Mouse (Mus musculus) midbrain, embryonic 14.5 days (tissue): ENCODE measurements around the gene Mindy2. TPM values are rescaled to one million over a fixed set of nuclear protein-coding genes. Genes with fewer than 3 reads are reported as not detected.

Experiments
- ATAC-seq: fragments of 200-750 bp; cut with Nextera tagmentation; 2 replicates; pipeline ENCODE4 v1.8.0; 2017; ENCODE audit warnings: moderate number of reproducible peaks, moderate library complexity; ENCODE audit not compliant: low FRiP score, low TSS enrichment
- DNase-seq: peaks from one replicate; pipeline ENCODE4 v3.0.0-alpha.2; 2015
- H3K27ac ChIP-seq: fragments of 300-500 bp; sonication (generic); replicated peaks from 2 replicates; pipeline ENCODE4 v1.5.1; 2014; ENCODE audit warnings: mild to moderate bottlenecking, low read depth, low read length, moderate library complexity
- H3K27me3 ChIP-seq: fragments of 300-500 bp; sonication (generic); 2 replicates; pipeline ENCODE4 v1.6.1; 2014; ENCODE audit warnings: low read length, control low read depth, mixed read lengths; ENCODE audit not compliant: control insufficient read depth, insufficient read depth
- H3K36me3 ChIP-seq: fragments of 300-500 bp; sonication (generic); 2 replicates; pipeline ENCODE4 v1.6.1; 2014; ENCODE audit warnings: low read length, control low read depth; ENCODE audit not compliant: control insufficient read depth, insufficient read depth
- H3K4me1 ChIP-seq: fragments of 300-500 bp; sonication (generic); 2 replicates; pipeline ENCODE4 v1.6.1; 2014; ENCODE audit warnings: mild to moderate bottlenecking, antibody characterized with exemption, low read length, control low read depth; ENCODE audit not compliant: control insufficient read depth, insufficient read depth
- H3K4me2 ChIP-seq: fragments of 300-500 bp; sonication (generic); 2 replicates; pipeline ENCODE4 v1.6.1; 2014; ENCODE audit warnings: mild to moderate bottlenecking, low read length, moderate library complexity
- H3K4me3 ChIP-seq: fragments of 300-500 bp; sonication (generic); replicated peaks from 2 replicates; pipeline ENCODE4 v1.5.1; 2014; ENCODE audit warnings: low read depth, low read length
- H3K9ac ChIP-seq: fragments of 300-500 bp; sonication (generic); replicated peaks from 2 replicates; pipeline ENCODE4 v1.6.1; 2014; ENCODE audit warnings: mild to moderate bottlenecking, low read length, moderate library complexity
- H3K9me3 ChIP-seq: fragments of 300-500 bp; sonication (generic); 2 replicates; pipeline ENCODE4 v1.6.1; 2016; ENCODE audit warnings: low read length, control low read depth, mixed read lengths; ENCODE audit not compliant: control insufficient read depth
- WGBS: fragments of 180-500 bp; shearing (Covaris S2); extraction: QIAGEN DNeasy Blood & Tissue Kit; methylation state at CpG from one replicate; pipeline ENCODE4 v1.1.7; 2014; 5-methylcytosine and 5-hydroxymethylcytosine counted together
- polyA plus RNA-seq: library from polyadenylated mRNA; unstranded; fragments of >200 nt; fragmentation: Nextera tagmentation; extraction: Ambion mirVana; gene quantifications from 2 replicates; pipeline ENCODE4 v1.2.1, GENCODE M21; 2014

The Mindy2 gene
- polyA plus RNA-seq, 1 experiment from 2014 or later = 23.0 TPM

DNA sequence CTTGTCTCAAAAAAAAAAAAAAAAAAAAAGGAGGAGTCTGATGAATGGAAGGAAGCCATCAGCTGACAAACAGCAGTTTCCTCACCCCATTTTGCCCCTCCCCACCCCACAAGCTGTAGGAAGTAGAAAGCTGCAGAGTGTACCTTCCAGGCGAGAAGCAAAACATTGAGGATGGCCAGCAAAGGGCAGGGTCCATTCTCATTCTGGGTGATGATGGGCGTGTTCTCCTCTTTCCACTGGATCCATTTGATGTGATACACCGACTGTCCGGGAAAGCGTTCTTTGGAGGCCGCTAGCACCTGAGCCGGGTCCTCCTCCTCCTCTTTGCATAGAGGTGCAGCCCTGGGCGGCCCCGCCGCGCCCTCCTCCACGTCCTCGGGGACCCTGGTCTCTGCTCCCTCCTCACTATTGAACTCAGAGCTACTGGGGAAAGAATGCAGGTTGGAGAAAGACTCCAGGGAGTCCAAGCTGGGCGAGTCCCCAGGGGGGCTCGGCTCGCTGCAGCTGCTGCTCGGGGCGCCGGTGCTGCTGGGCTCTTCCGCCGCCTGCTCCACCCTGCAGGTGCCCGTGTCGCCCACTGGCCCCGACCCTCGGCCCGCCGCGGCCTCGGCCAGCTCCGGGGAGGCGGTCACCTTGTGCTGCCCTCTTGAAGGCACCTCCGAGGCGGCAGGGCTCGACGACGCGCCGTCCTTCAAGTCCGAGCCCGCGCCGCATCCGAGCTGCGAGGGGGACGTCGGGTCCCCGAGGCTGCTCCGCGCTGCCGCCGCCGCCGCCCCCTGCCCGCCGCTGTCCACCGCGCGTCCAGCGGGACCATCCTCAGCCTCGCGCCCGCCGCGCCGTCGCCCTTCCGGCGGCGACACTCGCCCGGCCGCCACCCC lies 605 bp downstream of the Mindy2 start, which contains the start of gene Gm10642:
Gene Gm10642, plus strand, starts transcription at position 122 of the 878 bp plus-strand sequence.
- peak; percentile 53 for ATAC-seq
- Histone ChIP-seq H3K27ac (peak within 1 kb of the TSS; percentile 97), H3K4me1 (peaks cover 31% of the 10 kb centered on the region), H3K4me2 (peak within 1 kb of the TSS; percentile 57), H3K27me3 (no peaks in the 10 kb centered on the region), H3K9me3 (no peaks in the 10 kb centered on the region), H3K36me3 (no peaks in the 10 kb centered on the region), H3K4me3 (peak within 1 kb of the TSS; percentile 96), H3K9ac (peak within 1 kb of the TSS; percentile 91)
- under 1% methylated on average over 71 of the region's 72 CpGs for WGBS
- DNase-seq = peak; percentile 73

GRCm38 (mm10) chr9:70655764-70656129 lies 1.2 kb downstream of the Mindy2 start:
- ATAC-seq (no peak), DNase-seq (no peak)
- 32% methylated on average over 2 of the region's 2 CpGs for WGBS
- peaks cover 31% of the 10 kb centered on the region for H3K4me1 ChIP-seq
- peak overlapping the region; percentile 96 for H3K4me3 ChIP-seq
- peak overlapping the region; percentile 91; the same call in 1 of the 2 replicates for H3K9ac ChIP-seq
- H3K27ac ChIP-seq = no peak overlapping the region
- no peaks in the 10 kb centered on the region for H3K9me3 ChIP-seq
- peak overlapping the region; percentile 57 for H3K4me2 ChIP-seq
- H3K36me3 ChIP-seq = no peaks in the 10 kb centered on the region
- H3K27me3 ChIP-seq = no peaks in the 10 kb centered on the region

GRCm38 (mm10) chr9:70654496-70654895 lies 2.5 kb downstream of the Mindy2 start:
- Histone ChIP-seq H3K9me3 (no peaks in the 10 kb centered on the region), H3K4me1 (peaks cover 31% of the 10 kb centered on the region), H3K27ac (no peak overlapping the region), H3K27me3 (no peaks in the 10 kb centered on the region), H3K4me3 (peak overlapping the region; percentile 21), H3K4me2 (peak overlapping the region; percentile 57), H3K9ac (peak overlapping the region; percentile 18; the same call in 1 of the 2 replicates), H3K36me3 (0 out of 2 replicates have a peak, but pooled peaks cover 3% of the 10 kb centered on the region)
- DNase-seq (no peak), ATAC-seq (no peak)
- 62% methylated on average over 4 of the region's 4 CpGs for WGBS

- no peaks in the 10 kb centered on the region for H3K9me3 ChIP-seq
- peak overlapping the region; percentile 57 for H3K4me2 ChIP-seq
- H3K36me3 ChIP-seq = 0 out of 2 replicates have a peak, but pooled peaks cover 3% of the 10 kb centered on the region
- H3K27me3 ChIP-seq = no peaks in the 10 kb centered on the region
- peak overlapping the region; percentile 18; the same call in 1 of the 2 replicates for H3K9ac ChIP-seq
- peak overlapping the region; percentile 21 for H3K4me3 ChIP-seq
- 73% methylated on average over 2 of the region's 2 CpGs for WGBS
- H3K4me1 ChIP-seq = peaks cover 31% of the 10 kb centered on the region
- no peak for DNase-seq
- no peak for ATAC-seq
- H3K27ac ChIP-seq = no peak overlapping the region
These were observed 3.1 kb downstream of the Mindy2 start for GRCm38 (mm10) chr9:70653875-70654274.

DNA sequence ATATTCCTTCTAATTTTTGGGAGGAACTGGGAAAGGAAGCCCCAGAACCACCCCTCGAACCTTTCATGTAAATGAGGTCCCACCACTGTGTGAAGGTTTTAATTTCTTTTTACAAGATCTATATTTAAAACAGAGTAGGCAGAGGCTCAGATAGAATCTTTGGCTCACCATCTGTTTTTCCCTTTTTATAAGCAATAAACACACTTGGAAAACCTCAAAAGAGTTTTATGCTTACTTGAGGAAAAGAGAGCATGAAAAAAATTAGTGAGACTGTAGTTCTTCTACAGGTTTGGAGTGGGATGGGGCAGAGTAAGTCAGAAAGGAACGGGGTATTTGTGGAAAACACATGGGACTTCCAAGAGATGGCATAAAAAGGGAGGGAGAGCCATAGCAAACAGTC lies 4.8 kb downstream of the Mindy2 start:
- Histone ChIP-seq H3K4me3 (no peak overlapping the region), H3K4me1 (peaks cover 28% of the 10 kb centered on the region), H3K9ac (no peak overlapping the region), H3K36me3 (peaks cover 5% of the 10 kb centered on the region; the same call in 1 of the 2 replicates), H3K4me2 (no peak overlapping the region), H3K9me3 (no peaks in the 10 kb centered on the region), H3K27ac (no peak overlapping the region), H3K27me3 (no peaks in the 10 kb centered on the region)
- 80% methylated on average over 2 of the region's 2 CpGs for WGBS
- ATAC-seq = no peak
- no peak for DNase-seq

DNA sequence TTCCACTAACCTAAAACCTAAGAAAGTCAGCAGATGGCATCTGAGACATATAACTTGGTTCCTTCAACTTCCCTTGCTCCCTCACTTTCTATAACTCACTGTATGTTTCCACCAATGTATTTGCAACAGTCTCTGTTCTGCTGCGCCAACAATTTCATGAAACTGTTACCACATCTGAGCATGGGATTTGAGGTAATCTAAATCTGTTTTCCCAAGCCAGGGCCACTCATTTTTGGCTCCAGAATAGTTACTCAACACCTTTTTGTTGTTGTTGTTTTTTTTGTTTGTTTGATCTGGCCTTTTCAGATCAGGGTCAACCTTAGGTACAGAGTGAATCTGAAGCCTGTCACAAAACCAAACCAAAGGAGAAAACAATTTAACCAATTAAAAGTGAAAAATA lies 6.0 kb downstream of the Mindy2 start:
- WGBS = 97% methylated on average over 1 of the region's 1 CpGs
- Histone ChIP-seq H3K9me3 (no peaks in the 10 kb centered on the region), H3K4me3 (no peak overlapping the region), H3K27ac (no peak overlapping the region), H3K9ac (no peak overlapping the region), H3K36me3 (peaks cover 5% of the 10 kb centered on the region; the same call in 1 of the 2 replicates), H3K4me1 (peaks cover 28% of the 10 kb centered on the region), H3K27me3 (no peaks in the 10 kb centered on the region), H3K4me2 (no peak overlapping the region)
- DNase-seq = no peak
- ATAC-seq = no peak

DNA sequence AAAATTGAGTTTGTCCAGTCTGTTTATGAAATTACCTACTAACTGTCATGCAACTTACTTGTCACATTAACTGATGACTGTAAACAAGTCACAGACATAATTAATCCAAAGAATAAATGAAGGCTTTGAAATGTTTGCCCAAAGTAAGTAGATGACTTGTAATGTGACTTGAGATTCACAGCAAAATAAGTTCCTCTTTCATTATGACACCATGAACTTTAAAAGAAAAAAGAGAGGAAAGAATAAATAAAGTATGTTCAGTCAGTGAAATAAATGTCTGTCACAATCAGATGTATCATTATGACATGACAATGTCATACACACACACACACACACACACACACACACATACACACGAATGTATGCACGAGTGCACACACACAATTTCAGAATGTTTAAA lies 6.7 kb downstream of the Mindy2 start:
- H3K27me3 ChIP-seq = no peaks in the 10 kb centered on the region
- no peak for ATAC-seq
- 85% methylated on average over 2 of the region's 2 CpGs for WGBS

GRCm38 (mm10) chr9:70636748-70637147 lies 20.2 kb downstream of the Mindy2 start:
- Histone ChIP-seq H3K27ac (no peak overlapping the region), H3K4me2 (no peak overlapping the region), H3K36me3 (peaks cover 11% of the 10 kb centered on the region), H3K27me3 (no peaks in the 10 kb centered on the region), H3K9ac (no peak overlapping the region), H3K4me3 (no peak overlapping the region), H3K9me3 (no peaks in the 10 kb centered on the region), H3K4me1 (no peaks in the 10 kb centered on the region)
- ATAC-seq = no peak
- 85% methylated on average over 2 of the region's 2 CpGs for WGBS
- no peak for DNase-seq

More for the DNA sequence above, 6.7 kb downstream of the Mindy2 start:
- H3K36me3 ChIP-seq = peaks cover 5% of the 10 kb centered on the region; the same call in 1 of the 2 replicates
- no peak overlapping the region for H3K4me3 ChIP-seq
- no peak overlapping the region for H3K9ac ChIP-seq
- no peak overlapping the region for H3K4me2 ChIP-seq
- no peak for DNase-seq
- no peaks in the 10 kb centered on the region for H3K9me3 ChIP-seq
- no peak overlapping the region for H3K27ac ChIP-seq
- H3K4me1 ChIP-seq = peaks cover 25% of the 10 kb centered on the region
